Mouse (Mus musculus): ENCODE results near the gene Tom1l2. TPM values are rescaled to one million over a fixed set of nuclear protein-coding genes. Genes with fewer than 3 reads are reported as not detected.

The Tom1l2 gene
- polyA plus RNA-seq, 2 experiments = 21.5 to 36.0 TPM

- peak; percentile 54 for ATAC-seq (ENCODE audit: low FRiP score, low read depth)
These were observed 41.5 kb downstream of the Tom1l2 start for GRCm38 (mm10) chr11:60311025-60311854.

GRCm38 (mm10) chr11:60309875-60310274, 42.8 kb downstream of the Tom1l2 start:
- no peak overlapping the region for H3K9ac ChIP-seq (ENCODE audit: low read depth, low read length, severe bottlenecking)
- no peak for TF ChIP-seq POLR2A (IDR thresholded peaks at IDR 0.05; ENCODE audit: borderline replicate concordance, extremely low read depth, insufficient read depth, insufficient read length)
- H3K9me3 ChIP-seq (ENCODE audit: control insufficient read depth, low read length) = no peaks in the 10 kb centered on the region
- no peak overlapping the region for H3K27ac ChIP-seq (replicated peaks; ENCODE audit: low read depth, low read length)
- no peaks in the 10 kb centered on the region for H3K27me3 ChIP-seq (ENCODE audit: control insufficient read depth, insufficient read depth, low read length)
- DNase-seq (ENCODE audit: low spot score) = no peak
- no peak overlapping the region for H3K4me2 ChIP-seq (replicated peaks; ENCODE audit: low read depth, low read length, severe bottlenecking)
- ATAC-seq (ENCODE audit: low FRiP score, low read depth) = no peak
- no peaks in the 10 kb centered on the region for H3K36me3 ChIP-seq (ENCODE audit: control insufficient read depth, insufficient read depth, low read length)
- peaks cover 41% of the 10 kb centered on the region for H3K4me1 ChIP-seq (ENCODE audit: control insufficient read depth, insufficient read depth, low read length)
- H3K4me3 ChIP-seq (replicated peaks; ENCODE audit: low read length) = no peak overlapping the region

More at GRCm38 (mm10) chr11:60311025-60311854, 41.5 kb downstream of the Tom1l2 start:
- Histone ChIP-seq H3K9ac (ENCODE audit: low read depth, low read length, severe bottlenecking) (0 out of 2 replicates have a peak overlapping the region, but pooled peaks have one; percentile 12), H3K27me3 (ENCODE audit: control insufficient read depth, insufficient read depth, low read length) (no peaks in the 10 kb centered on the region), H3K36me3 (ENCODE audit: control insufficient read depth, insufficient read depth, low read length) (no peaks in the 10 kb centered on the region), H3K27ac (replicated peaks; ENCODE audit: low read depth, low read length) (peak overlapping the region; percentile 74), H3K4me2 (replicated peaks; ENCODE audit: low read depth, low read length, severe bottlenecking) (0 out of 2 replicates have a peak overlapping the region, but pooled peaks have one; percentile 2), H3K4me3 (replicated peaks; ENCODE audit: low read length) (no peak overlapping the region), H3K4me1 (ENCODE audit: control insufficient read depth, insufficient read depth, low read length) (peaks cover 38% of the 10 kb centered on the region), H3K9me3 (ENCODE audit: control insufficient read depth, low read length) (no peaks in the 10 kb centered on the region)
- no peak for TF ChIP-seq POLR2A (IDR thresholded peaks at IDR 0.05; ENCODE audit: borderline replicate concordance, extremely low read depth, insufficient read depth, insufficient read length)
- DNase-seq (ENCODE audit: low spot score) = peak; percentile 76
- 27% methylated on average over 8 of the region's 8 CpGs for WGBS

GRCm38 (mm10) chr11:60308506-60309116, 44.1 kb downstream of the Tom1l2 start:
- ATAC-seq (ENCODE audit: low FRiP score, low read depth) (peak; percentile 38), DNase-seq (ENCODE audit: low spot score) (peak; percentile 57)
- no peak overlapping the region for H3K4me2 ChIP-seq (replicated peaks; ENCODE audit: low read depth, low read length, severe bottlenecking)
- no peaks in the 10 kb centered on the region for H3K36me3 ChIP-seq (ENCODE audit: control insufficient read depth, insufficient read depth, low read length)
- peaks cover 41% of the 10 kb centered on the region for H3K4me1 ChIP-seq (ENCODE audit: control insufficient read depth, insufficient read depth, low read length)
- no peaks in the 10 kb centered on the region for H3K27me3 ChIP-seq (ENCODE audit: control insufficient read depth, insufficient read depth, low read length)
- H3K4me3 ChIP-seq (replicated peaks; ENCODE audit: low read length) = no peak overlapping the region
- H3K9me3 ChIP-seq (ENCODE audit: control insufficient read depth, low read length) = no peaks in the 10 kb centered on the region
- TF ChIP-seq POLR2A (IDR thresholded peaks at IDR 0.05; ENCODE audit: borderline replicate concordance, extremely low read depth, insufficient read depth, insufficient read length) = no peak
- 55% methylated on average over 12 of the region's 12 CpGs for WGBS
- peak overlapping the region; percentile 65 for H3K27ac ChIP-seq (replicated peaks; ENCODE audit: low read depth, low read length)
- no peak overlapping the region for H3K9ac ChIP-seq (ENCODE audit: low read depth, low read length, severe bottlenecking)

- Histone ChIP-seq H3K27ac (replicated peaks; ENCODE audit: low read depth, low read length) (peak overlapping the region; percentile 65), H3K9ac (ENCODE audit: low read depth, low read length, severe bottlenecking) (no peak overlapping the region), H3K4me2 (replicated peaks; ENCODE audit: low read depth, low read length, severe bottlenecking) (no peak overlapping the region), H3K4me1 (ENCODE audit: control insufficient read depth, insufficient read depth, low read length) (peaks cover 41% of the 10 kb centered on the region), H3K4me3 (replicated peaks; ENCODE audit: low read length) (no peak overlapping the region), H3K36me3 (ENCODE audit: control insufficient read depth, insufficient read depth, low read length) (no peaks in the 10 kb centered on the region), H3K9me3 (ENCODE audit: control insufficient read depth, low read length) (no peaks in the 10 kb centered on the region), H3K27me3 (ENCODE audit: control insufficient read depth, insufficient read depth, low read length) (no peaks in the 10 kb centered on the region)
- 72% methylated on average over 2 of the region's 2 CpGs for WGBS
- ATAC-seq (ENCODE audit: low FRiP score, low read depth) (no peak), DNase-seq (ENCODE audit: low spot score) (no peak)
- TF ChIP-seq POLR2A (IDR thresholded peaks at IDR 0.05; ENCODE audit: borderline replicate concordance, extremely low read depth, insufficient read depth, insufficient read length) = no peak
These were observed 44.6 kb downstream of the Tom1l2 start for GRCm38 (mm10) chr11:60308061-60308460.

GRCm38 (mm10) chr11:60307375-60307825, 45.3 kb downstream of the Tom1l2 start:
- H3K36me3 ChIP-seq (ENCODE audit: control insufficient read depth, insufficient read depth, low read length) = no peaks in the 10 kb centered on the region
- H3K4me1 ChIP-seq (ENCODE audit: control insufficient read depth, insufficient read depth, low read length) = peaks cover 41% of the 10 kb centered on the region
- H3K4me3 ChIP-seq (replicated peaks; ENCODE audit: low read length) = no peak overlapping the region
- H3K27ac ChIP-seq (replicated peaks; ENCODE audit: low read depth, low read length) = no peak overlapping the region
- ATAC-seq (ENCODE audit: low FRiP score, low read depth) (no peak), DNase-seq (ENCODE audit: low spot score) (no peak)
- H3K4me2 ChIP-seq (replicated peaks; ENCODE audit: low read depth, low read length, severe bottlenecking) = no peak overlapping the region
- H3K9me3 ChIP-seq (ENCODE audit: control insufficient read depth, low read length) = no peaks in the 10 kb centered on the region
- no peak overlapping the region for H3K9ac ChIP-seq (ENCODE audit: low read depth, low read length, severe bottlenecking)
- WGBS = 60% methylated on average over 2 of the region's 2 CpGs
- H3K27me3 ChIP-seq (ENCODE audit: control insufficient read depth, insufficient read depth, low read length) = no peaks in the 10 kb centered on the region
- TF ChIP-seq POLR2A (IDR thresholded peaks at IDR 0.05; ENCODE audit: borderline replicate concordance, extremely low read depth, insufficient read depth, insufficient read length) = no peak

Data from limb, embryonic 14.5 days (tissue).